Mouse (Mus musculus) stomach, postnatal 0 days (tissue): ENCODE data around the gene Samd4. TPM values are rescaled to one million over a fixed set of nuclear protein-coding genes. Genes with fewer than 3 reads are reported as not detected.

Experiments
- ATAC-seq: fragments of 200-750 bp; cut with Nextera tagmentation; 2 replicates; pipeline ENCODE4 v1.8.0; 2017; ENCODE audit not compliant: low FRiP score, low TSS enrichment
- DNase-seq: peaks from one replicate; pipeline ENCODE4 v3.0.0-alpha.2; 2016; ENCODE audit warnings: low spot score
- H3K27ac ChIP-seq: fragments of 300-500 bp; sonication (generic); replicated peaks from 2 replicates; pipeline ENCODE4 v1.5.1; 2014; ENCODE audit warnings: mild to moderate bottlenecking, control low read depth
- H3K27me3 ChIP-seq: fragments of 300-500 bp; sonication (generic); 2 replicates; pipeline ENCODE4 v1.6.1; 2014; ENCODE audit warnings: low read length; ENCODE audit not compliant: control insufficient read depth, insufficient read depth
- H3K36me3 ChIP-seq: fragments of 300-500 bp; sonication (generic); 2 replicates; pipeline ENCODE4 v1.6.1; 2014; ENCODE audit warnings: low read length, mixed read lengths; ENCODE audit not compliant: control insufficient read depth, insufficient read depth
- H3K4me1 ChIP-seq: fragments of 300-500 bp; sonication (generic); replicated peaks from 2 replicates; pipeline ENCODE4 v1.6.1; 2014; ENCODE audit warnings: antibody characterized with exemption; ENCODE audit not compliant: control insufficient read depth, insufficient read depth
- H3K4me2 ChIP-seq: fragments of 300-500 bp; sonication (generic); replicated peaks from 2 replicates; pipeline ENCODE4 v1.6.1; 2014; ENCODE audit warnings: low read depth, mild to moderate bottlenecking, control low read depth, moderate library complexity
- H3K4me3 ChIP-seq: fragments of 300-500 bp; sonication (generic); 2 replicates; pipeline ENCODE4 v1.5.1; 2014; ENCODE audit warnings: low read depth, low read length, control low read depth
- H3K9ac ChIP-seq: fragments of 300-500 bp; sonication (generic); 2 replicates; pipeline ENCODE4 v1.6.1; 2014; ENCODE audit warnings: mild to moderate bottlenecking, low read length, control low read depth, mixed read lengths
- H3K9me3 ChIP-seq: fragments of 300-500 bp; sonication (generic); 2 replicates; pipeline ENCODE4 v1.6.1; 2016; ENCODE audit warnings: low read length; ENCODE audit not compliant: control insufficient read depth
- CTCF ChIP-seq: IDR thresholded peaks from 2 replicates; pipeline ENCODE4 v1.5.1; 2016; ENCODE audit warnings: antibody characterized with exemption, low read depth, mild to moderate bottlenecking, moderate library complexity
- EP300 ChIP-seq: optimal IDR thresholded peaks from 2 replicates; pipeline ENCODE3; 2016; ENCODE audit warnings: antibody characterized with exemption
- WGBS: fragments of 180-500 bp; shearing (Covaris S2); extraction: QIAGEN DNeasy Blood & Tissue Kit; methylation state at CpG from one replicate; pipeline ENCODE4 v1.1.7; 2014; 5-methylcytosine and 5-hydroxymethylcytosine counted together
- polyA plus RNA-seq: library from polyadenylated mRNA; unstranded; fragments of >200 nt; fragmentation: Nextera tagmentation; extraction: Ambion mirVana; gene quantifications from 2 replicates; pipeline ENCODE4 v1.2.1, GENCODE M21; 2015

The Samd4 gene
- polyA plus RNA-seq, 1 experiment from 2014 or later: 4.1 TPM

DNA sequence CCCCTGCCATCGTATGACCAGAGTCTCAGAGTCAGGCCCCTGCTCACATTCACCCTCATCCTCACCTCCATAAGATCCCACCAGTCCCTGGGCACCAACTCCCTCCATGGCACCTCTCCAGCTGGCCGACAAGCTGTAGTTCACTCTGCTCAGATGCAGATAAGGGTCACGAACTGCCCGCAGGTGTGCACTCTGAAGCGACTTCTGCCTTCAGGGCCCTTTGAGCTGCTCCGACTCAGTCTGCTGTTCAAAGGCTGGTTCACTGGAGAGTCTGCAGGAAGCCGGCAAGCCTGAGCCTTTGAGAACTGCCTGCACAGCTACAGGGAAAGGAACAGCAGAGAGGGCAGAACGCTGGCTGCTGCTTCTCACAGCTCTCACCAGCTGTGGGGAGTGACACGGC is 232.5 kb downstream of the Samd4 start:
- Histone ChIP-seq H3K4me3 (no peak overlapping the region), H3K36me3 (no peaks in the 10 kb centered on the region), H3K27ac (no peak overlapping the region), H3K4me2 (no peak overlapping the region), H3K9me3 (no peaks in the 10 kb centered on the region), H3K9ac (no peak overlapping the region), H3K27me3 (no peaks in the 10 kb centered on the region), H3K4me1 (0 out of 2 replicates have a peak, but pooled peaks cover 2% of the 10 kb centered on the region)
- no peak for DNase-seq
- no peak for ATAC-seq
- no peak for TF ChIP-seq EP300
- TF ChIP-seq CTCF: no peak
- WGBS: 46% methylated on average over 9 of the region's 9 CpGs

DNA sequence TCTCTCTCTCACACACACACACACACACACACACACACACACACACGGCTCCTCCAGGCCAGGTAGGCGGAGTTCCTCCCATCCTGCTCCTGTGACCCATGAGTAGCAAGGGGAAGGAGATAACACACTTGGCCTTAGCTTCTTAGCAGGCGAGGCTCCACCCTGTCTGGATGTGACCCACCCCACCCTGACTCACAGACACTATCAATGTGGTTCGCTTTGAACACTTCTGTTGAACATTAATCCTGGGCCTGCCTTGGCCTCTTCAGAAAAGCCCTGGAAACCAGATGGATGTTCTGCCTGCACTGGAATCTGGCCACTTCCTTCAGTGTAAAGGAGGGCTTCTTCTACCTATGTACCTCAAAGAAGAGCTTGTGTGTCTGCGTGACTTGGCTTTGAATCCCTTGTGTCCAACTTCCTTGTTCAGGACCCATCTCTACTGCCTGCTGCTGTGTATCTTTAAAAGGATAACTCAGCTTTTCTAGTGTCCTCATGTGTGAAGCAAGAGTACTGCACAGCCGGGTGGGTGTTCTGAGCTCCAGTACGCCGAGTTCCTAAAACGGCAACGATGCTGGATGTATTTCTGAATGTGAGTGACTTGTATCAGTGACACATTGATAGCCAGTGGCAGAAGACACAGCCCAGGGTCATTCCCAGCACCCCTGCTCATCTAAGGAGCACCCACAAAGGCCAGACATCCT is 233.6 kb downstream of the Samd4 start:
- DNase-seq: peak; percentile 70
- peak; percentile 95 for ATAC-seq
- no peak overlapping the region for H3K27ac ChIP-seq

DNA sequence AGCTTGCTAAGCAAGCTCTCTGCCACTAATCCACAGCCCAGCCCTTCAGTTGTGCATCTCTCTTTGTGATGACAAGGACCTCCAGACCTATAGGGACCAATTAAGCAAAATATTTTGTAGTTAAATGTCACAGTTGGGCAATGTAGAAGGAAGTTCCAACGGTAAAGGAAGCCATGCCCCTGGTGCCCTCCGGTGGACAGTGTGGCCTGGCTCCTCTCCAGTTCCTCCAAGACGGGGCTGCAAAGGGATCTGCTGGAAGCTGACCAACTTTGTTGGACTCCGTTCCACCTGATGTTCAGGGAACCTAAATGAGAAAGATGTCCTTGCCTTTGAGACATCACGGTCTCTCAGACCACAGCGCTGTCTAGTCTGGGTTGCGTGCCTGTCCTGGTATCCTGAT is 234.9 kb downstream of the Samd4 start:
- TF ChIP-seq EP300: no peak
- TF ChIP-seq CTCF: peak; percentile 41; the same call in 1 of the 2 replicates
- no peak for ATAC-seq
- Histone ChIP-seq H3K36me3 (no peaks in the 10 kb centered on the region), H3K27ac (no peak overlapping the region), H3K9me3 (no peaks in the 10 kb centered on the region), H3K9ac (no peak overlapping the region), H3K4me2 (no peak overlapping the region), H3K4me3 (no peak overlapping the region), H3K4me1 (0 out of 2 replicates have a peak, but pooled peaks cover 2% of the 10 kb centered on the region), H3K27me3 (no peaks in the 10 kb centered on the region)
- DNase-seq: no peak
- WGBS: 67% methylated on average over 7 of the region's 7 CpGs

More for the DNA sequence above, 233.6 kb downstream of the Samd4 start:
- WGBS: 73% methylated on average over 8 of the region's 10 CpGs
- H3K36me3 ChIP-seq: no peaks in the 10 kb centered on the region
- 0 out of 2 replicates have a peak, but pooled peaks cover 2% of the 10 kb centered on the region for H3K4me1 ChIP-seq
- H3K9ac ChIP-seq: no peak overlapping the region
- no peaks in the 10 kb centered on the region for H3K27me3 ChIP-seq
- TF ChIP-seq EP300 (no peak), CTCF (no peak)
- no peak overlapping the region for H3K4me3 ChIP-seq
- H3K9me3 ChIP-seq: no peaks in the 10 kb centered on the region
- H3K4me2 ChIP-seq: no peak overlapping the region

DNA sequence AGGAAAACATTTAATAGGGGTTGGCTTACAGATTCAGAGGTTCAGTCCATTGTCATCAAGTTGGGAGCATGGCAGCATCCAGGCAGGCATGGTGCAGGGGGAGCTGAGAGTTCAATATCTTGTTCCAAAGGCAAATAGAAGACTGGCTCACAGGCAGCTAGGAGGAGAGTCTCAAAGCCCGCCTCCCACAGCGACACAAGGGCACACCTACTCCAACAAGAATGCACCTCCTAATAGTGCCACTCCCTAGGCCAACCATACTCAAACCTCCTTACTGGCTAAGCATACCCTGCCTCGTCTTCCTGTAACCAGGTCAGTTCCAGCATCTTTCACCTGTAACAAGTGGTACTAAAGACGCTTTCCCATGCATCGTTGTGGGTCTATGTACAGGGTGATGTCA is 245.3 kb downstream of the Samd4 start:
- H3K9me3 ChIP-seq: no peaks in the 10 kb centered on the region
- no peak overlapping the region for H3K27ac ChIP-seq
- H3K9ac ChIP-seq: no peak overlapping the region
- no peak overlapping the region for H3K4me2 ChIP-seq
- TF ChIP-seq EP300: no peak
- no peak for TF ChIP-seq CTCF
- no peaks in the 10 kb centered on the region for H3K4me1 ChIP-seq
- H3K4me3 ChIP-seq: no peak overlapping the region
- 72% methylated on average over 5 of the region's 5 CpGs for WGBS
- DNase-seq: peak; percentile 44
- ATAC-seq: peak; percentile 73
- H3K36me3 ChIP-seq: no peaks in the 10 kb centered on the region
- H3K27me3 ChIP-seq: no peaks in the 10 kb centered on the region

DNA sequence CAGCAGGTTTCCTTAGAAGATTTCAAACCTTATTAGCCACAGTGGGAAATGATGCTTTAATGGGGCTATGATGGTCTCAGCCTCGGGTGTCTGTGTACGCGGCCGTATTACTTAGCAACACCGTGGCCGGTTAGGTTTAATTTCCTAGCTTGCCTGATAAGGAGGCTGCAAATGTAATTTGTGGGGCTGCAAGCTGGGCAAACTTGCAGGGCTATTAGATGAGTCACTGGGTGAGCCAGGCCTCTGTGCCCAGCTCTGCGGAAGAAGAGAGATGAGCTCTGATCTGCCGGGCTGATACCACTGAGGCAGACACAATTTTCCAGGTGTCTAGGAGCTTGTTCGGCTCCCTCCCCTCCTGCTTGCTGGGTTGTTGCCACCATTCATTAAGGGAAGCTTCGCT is 251.3 kb downstream of the Samd4 start:
- ATAC-seq (peak; percentile 62), DNase-seq (peak; percentile 25)
- Histone ChIP-seq H3K9ac (no peak overlapping the region), H3K27ac (no peak overlapping the region), H3K4me2 (no peak overlapping the region), H3K4me3 (no peak overlapping the region), H3K27me3 (no peaks in the 10 kb centered on the region), H3K4me1 (no peaks in the 10 kb centered on the region), H3K9me3 (no peaks in the 10 kb centered on the region), H3K36me3 (no peaks in the 10 kb centered on the region)
- 52% methylated on average over 10 of the region's 10 CpGs for WGBS
- TF ChIP-seq CTCF (no peak), EP300 (no peak)

DNA sequence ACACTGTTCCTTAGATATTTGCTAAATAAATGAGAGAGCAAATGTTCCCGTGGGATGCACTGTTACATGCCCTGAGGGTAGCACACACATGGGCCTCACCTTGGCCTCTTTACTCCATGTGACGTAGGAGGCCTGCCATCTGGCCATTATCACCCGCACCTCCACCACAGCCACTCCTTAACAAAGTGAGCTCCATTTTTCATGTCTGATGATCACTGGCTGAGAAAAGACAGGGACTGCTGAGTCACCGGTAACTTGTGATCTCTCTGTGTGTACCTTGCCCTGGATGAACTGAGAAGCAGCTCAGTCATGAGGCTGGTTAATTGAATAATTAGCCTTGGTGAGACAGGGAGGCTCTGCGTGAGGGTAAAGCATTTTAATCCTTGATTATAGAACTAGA is 254.0 kb downstream of the Samd4 start:
- no peak for TF ChIP-seq EP300
- Histone ChIP-seq H3K27ac (no peak overlapping the region), H3K36me3 (no peaks in the 10 kb centered on the region), H3K4me2 (no peak overlapping the region), H3K4me1 (no peaks in the 10 kb centered on the region), H3K9me3 (no peaks in the 10 kb centered on the region), H3K27me3 (no peaks in the 10 kb centered on the region), H3K4me3 (no peak overlapping the region), H3K9ac (no peak overlapping the region)
- ATAC-seq: 0 out of 2 replicates have a peak, but pooled peaks have one; percentile 25
- 45% methylated on average over 5 of the region's 5 CpGs for WGBS
- DNase-seq: no peak
